Mouse (Mus musculus) limb, embryonic 15.5 days (tissue): ENCODE results near the gene Dcakd. TPM values are rescaled to one million over a fixed set of nuclear protein-coding genes. Genes with fewer than 3 reads are reported as not detected.

Source experiments
- ATAC-seq: fragments of 200-750 bp; cut with Nextera tagmentation; 2 replicates; pipeline ENCODE4 v1.8.0; 2017; ENCODE audit warnings: low read depth, moderate TSS enrichment; ENCODE audit not compliant: insufficient number of reproducible peaks, low FRiP score, low TSS enrichment
- H3K27ac ChIP-seq: fragments of 300-500 bp; sonication (generic); 2 replicates; pipeline ENCODE4 v1.5.1; 2015; ENCODE audit warnings: moderate library complexity, mild to moderate bottlenecking, inconsistent platforms
- H3K27me3 ChIP-seq: fragments of 300-500 bp; sonication (generic); 2 replicates; pipeline ENCODE4 v1.6.1; 2015; ENCODE audit warnings: inconsistent platforms
- H3K36me3 ChIP-seq: fragments of 300-500 bp; sonication (generic); 2 replicates; pipeline ENCODE4 v1.6.1; 2015; ENCODE audit warnings: inconsistent platforms
- H3K4me1 ChIP-seq: fragments of 300-500 bp; sonication (generic); 2 replicates; pipeline ENCODE4 v1.6.1; 2015; ENCODE audit warnings: inconsistent platforms
- H3K4me2 ChIP-seq: fragments of 300-500 bp; sonication (generic); 2 replicates; pipeline ENCODE4 v1.6.1; 2015; ENCODE audit warnings: mild to moderate bottlenecking, inconsistent platforms
- H3K4me3 ChIP-seq: fragments of 300-500 bp; sonication (generic); 2 replicates; pipeline ENCODE4 v1.5.1; 2015; ENCODE audit warnings: mild to moderate bottlenecking, inconsistent platforms
- H3K9ac ChIP-seq: fragments of 300-500 bp; sonication (generic); 2 replicates; pipeline ENCODE4 v1.6.1; 2015; ENCODE audit warnings: inconsistent platforms
- H3K9me3 ChIP-seq: fragments of 300-500 bp; sonication (generic); 2 replicates; pipeline ENCODE4 v1.6.1; 2016; ENCODE audit warnings: inconsistent platforms
- WGBS: fragments of 180-500 bp; shearing (Covaris S2); methylation state at CpG from one replicate; pipeline ENCODE4 v1.1.7; 2015; 5-methylcytosine and 5-hydroxymethylcytosine counted together
- polyA plus RNA-seq: library from polyadenylated mRNA; unstranded; fragments of >200 nt; fragmentation: Nextera tagmentation; extraction: Ambion mirVana; gene quantifications from 2 replicates; pipeline ENCODE4 v1.2.1, GENCODE M21; 2015

Gene Dcakd
- polyA plus RNA-seq, 1 experiment from 2014 or later: 129 TPM

DNA sequence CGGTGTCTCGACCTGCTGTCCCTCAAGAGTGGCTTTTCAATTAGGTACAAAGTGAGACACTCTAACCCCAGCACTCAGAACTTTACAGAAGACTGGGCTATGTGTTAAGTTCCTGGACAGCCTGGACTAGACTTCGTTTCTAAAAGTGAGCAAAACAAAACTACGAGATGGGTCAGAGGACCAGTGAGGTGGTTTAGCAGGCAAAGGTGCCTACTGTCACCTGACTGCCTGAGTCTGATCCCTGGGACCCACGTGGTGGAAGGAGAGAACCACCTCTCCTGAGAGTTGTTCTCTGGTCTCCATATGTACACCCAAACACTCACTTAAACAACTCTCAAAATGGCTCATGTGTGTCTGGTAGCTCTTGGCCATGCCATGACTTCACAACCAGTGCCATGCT lies 27.1 kb downstream of the Dcakd start:
- H3K36me3 ChIP-seq: peaks cover 45% of the 10 kb centered on the region

GRCm38 (mm10) chr11:103000111-103000510 lies 28.0 kb downstream of the Dcakd start:
- 72% methylated on average over 16 of the region's 16 CpGs for WGBS

More for the DNA sequence above, 27.1 kb downstream of the Dcakd start:
- no peak overlapping the region for H3K4me2 ChIP-seq
- ATAC-seq: no peak
- no peak overlapping the region for H3K9ac ChIP-seq
- no peak overlapping the region for H3K4me3 ChIP-seq
- H3K27me3 ChIP-seq: no peaks in the 10 kb centered on the region
- H3K4me1 ChIP-seq: peaks cover 27% of the 10 kb centered on the region
- H3K9me3 ChIP-seq: no peaks in the 10 kb centered on the region
- 73% methylated on average over 5 of the region's 5 CpGs for WGBS
- H3K27ac ChIP-seq: no peak overlapping the region

GRCm38 (mm10) chr11:102999317-102999970 lies 28.7 kb downstream of the Dcakd start:
- no peak overlapping the region for H3K4me3 ChIP-seq
- no peak for ATAC-seq
- H3K27ac ChIP-seq: peak overlapping the region; percentile 57; the same call in 1 of the 2 replicates
- H3K4me1 ChIP-seq: peaks cover 21% of the 10 kb centered on the region
- no peaks in the 10 kb centered on the region for H3K27me3 ChIP-seq
- 81% methylated on average over 14 of the region's 14 CpGs for WGBS
- H3K9ac ChIP-seq: no peak overlapping the region
- no peaks in the 10 kb centered on the region for H3K9me3 ChIP-seq
- no peak overlapping the region for H3K4me2 ChIP-seq
- H3K36me3 ChIP-seq: peaks cover 61% of the 10 kb centered on the region

More at GRCm38 (mm10) chr11:103000111-103000510, 28.0 kb downstream of the Dcakd start:
- Histone ChIP-seq H3K27me3 (no peaks in the 10 kb centered on the region), H3K4me1 (peaks cover 23% of the 10 kb centered on the region), H3K27ac (peak overlapping the region; percentile 18; the same call in 1 of the 2 replicates), H3K4me2 (no peak overlapping the region), H3K9ac (no peak overlapping the region), H3K4me3 (no peak overlapping the region), H3K36me3 (peaks cover 54% of the 10 kb centered on the region), H3K9me3 (no peaks in the 10 kb centered on the region)
- ATAC-seq: no peak

- H3K4me1 ChIP-seq: peaks cover 21% of the 10 kb centered on the region
- 78% methylated on average over 14 of the region's 14 CpGs for WGBS
- no peak for ATAC-seq
Observed at GRCm38 (mm10) chr11:102998577-102999316, 29.4 kb downstream of the Dcakd start.

DNA sequence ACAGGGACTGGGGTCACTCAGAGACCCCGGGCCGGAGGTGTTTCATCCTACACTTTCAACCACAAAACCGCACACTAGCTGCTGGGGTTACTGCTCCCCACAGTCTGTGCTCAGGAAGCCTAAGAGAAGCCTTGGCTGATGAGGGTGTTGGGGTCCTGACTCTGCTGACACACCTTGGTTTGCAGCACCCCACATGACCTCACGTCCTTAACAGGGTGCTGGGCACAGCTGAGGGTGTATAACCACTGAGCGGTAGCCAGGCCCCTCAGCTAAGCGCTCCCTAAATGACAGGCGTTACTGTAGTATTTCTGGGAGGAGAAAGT lies 29.9 kb downstream of the Dcakd start:
- WGBS: 92% methylated on average over 7 of the region's 7 CpGs
- Histone ChIP-seq H3K4me1 (peaks cover 17% of the 10 kb centered on the region), H3K9ac (no peak overlapping the region), H3K36me3 (peaks cover 69% of the 10 kb centered on the region), H3K4me3 (no peak overlapping the region), H3K9me3 (no peaks in the 10 kb centered on the region), H3K27ac (0 out of 2 replicates have a peak overlapping the region, but pooled peaks have one; percentile 57), H3K27me3 (no peaks in the 10 kb centered on the region), H3K4me2 (no peak overlapping the region)
- ATAC-seq: no peak

More at GRCm38 (mm10) chr11:102998577-102999316, 29.4 kb downstream of the Dcakd start:
- H3K4me3 ChIP-seq: no peak overlapping the region
- H3K27ac ChIP-seq: peak overlapping the region; percentile 57; the same call in 1 of the 2 replicates
- H3K9me3 ChIP-seq: no peaks in the 10 kb centered on the region
- no peak overlapping the region for H3K4me2 ChIP-seq
- peaks cover 66% of the 10 kb centered on the region for H3K36me3 ChIP-seq
- H3K27me3 ChIP-seq: no peaks in the 10 kb centered on the region
- no peak overlapping the region for H3K9ac ChIP-seq

DNA sequence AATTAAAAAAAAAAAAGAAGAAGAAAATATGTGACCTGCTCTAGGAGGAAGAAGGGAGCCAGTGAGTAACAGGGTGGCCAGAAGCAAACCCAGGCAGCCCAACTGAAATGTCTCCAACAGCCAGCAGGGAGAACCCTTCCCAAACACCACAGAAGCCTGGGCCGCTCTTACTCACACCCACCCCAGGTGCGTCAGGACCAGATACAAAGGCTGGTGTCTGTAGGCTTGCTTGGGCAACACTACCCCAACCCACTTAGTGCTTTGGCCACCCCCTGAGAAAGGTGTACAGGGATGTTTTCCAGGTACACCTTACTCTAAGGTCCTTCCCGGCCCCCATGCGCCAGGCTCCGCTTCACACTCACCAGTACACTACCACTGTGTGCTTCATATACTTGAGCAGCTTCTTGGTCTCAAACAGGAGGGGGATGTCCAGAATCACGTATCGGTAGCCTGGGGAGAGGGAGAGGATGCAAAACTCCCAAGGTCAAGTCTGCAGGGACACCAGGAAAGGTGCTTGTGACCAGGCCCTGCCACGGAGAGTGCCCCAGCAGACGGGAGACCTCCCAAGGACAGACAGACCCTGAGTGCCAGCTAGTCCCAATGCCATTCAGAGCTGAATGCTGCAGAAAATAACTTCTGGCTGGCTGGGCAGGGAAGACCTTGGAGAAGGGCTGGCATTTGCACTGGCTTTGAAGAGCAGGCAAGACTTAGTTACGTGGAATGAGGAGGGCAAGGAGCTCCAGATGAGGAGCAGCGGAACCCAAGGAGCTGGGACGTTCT lies 31.0 kb downstream of the Dcakd start:
- ATAC-seq: no peak

DNA sequence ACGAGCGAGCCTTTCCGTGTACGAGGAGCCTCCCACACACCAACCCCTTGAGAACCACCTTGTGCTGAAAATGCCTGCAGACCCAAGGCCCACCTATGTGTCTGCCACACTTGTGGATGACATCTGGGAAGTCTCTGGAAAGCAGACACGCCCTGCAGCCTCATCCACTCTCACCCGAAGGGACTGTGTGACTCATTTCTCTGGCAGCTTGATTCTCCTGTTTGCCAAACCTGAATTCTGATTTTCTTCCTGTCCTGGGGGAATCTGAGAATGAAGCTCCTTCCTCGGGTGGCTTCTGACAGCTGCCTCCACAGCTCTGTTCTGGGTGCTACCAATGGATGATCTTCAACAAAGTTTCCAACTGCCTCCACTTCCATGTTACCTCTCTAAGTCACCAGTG lies 31.7 kb downstream of the Dcakd start:
- H3K4me2 ChIP-seq: no peak overlapping the region
- H3K36me3 ChIP-seq: peaks cover 69% of the 10 kb centered on the region
- no peak overlapping the region; the same call in 1 of the 2 replicates for H3K27ac ChIP-seq
- WGBS: 74% methylated on average over 7 of the region's 7 CpGs
- H3K9me3 ChIP-seq: no peaks in the 10 kb centered on the region
- peaks cover 12% of the 10 kb centered on the region for H3K27me3 ChIP-seq
- no peak overlapping the region for H3K4me3 ChIP-seq
- ATAC-seq: no peak
- H3K9ac ChIP-seq: no peak overlapping the region
- H3K4me1 ChIP-seq: peaks cover 27% of the 10 kb centered on the region

More for the DNA sequence above, 31.0 kb downstream of the Dcakd start:
- Histone ChIP-seq H3K4me3 (no peak overlapping the region), H3K4me2 (no peak overlapping the region), H3K27me3 (peaks cover 4% of the 10 kb centered on the region), H3K9me3 (no peaks in the 10 kb centered on the region), H3K27ac (no peak overlapping the region), H3K36me3 (peaks cover 69% of the 10 kb centered on the region), H3K4me1 (peaks cover 19% of the 10 kb centered on the region), H3K9ac (no peak overlapping the region)
- WGBS: 93% methylated on average over 12 of the region's 12 CpGs

- no peak overlapping the region for H3K4me2 ChIP-seq
- H3K27me3 ChIP-seq: peaks cover 25% of the 10 kb centered on the region
- ATAC-seq: no peak
- H3K9ac ChIP-seq: no peak overlapping the region
- no peak overlapping the region for H3K4me3 ChIP-seq
- H3K9me3 ChIP-seq: no peaks in the 10 kb centered on the region
- peaks cover 63% of the 10 kb centered on the region for H3K36me3 ChIP-seq
- peaks cover 23% of the 10 kb centered on the region for H3K4me1 ChIP-seq
- H3K27ac ChIP-seq: no peak overlapping the region
- WGBS: 90% methylated on average over 18 of the region's 18 CpGs
Observed at GRCm38 (mm10) chr11:102994952-102995351, 33.2 kb downstream of the Dcakd start.

- H3K27me3 ChIP-seq: peaks cover 39% of the 10 kb centered on the region
- ATAC-seq: no peak
- 46% methylated on average over 17 of the region's 17 CpGs for WGBS
- H3K4me1 ChIP-seq: peaks cover 25% of the 10 kb centered on the region
- H3K9me3 ChIP-seq: no peaks in the 10 kb centered on the region
- no peak overlapping the region for H3K9ac ChIP-seq
- peaks cover 49% of the 10 kb centered on the region for H3K36me3 ChIP-seq
- H3K4me3 ChIP-seq: no peak overlapping the region
- H3K4me2 ChIP-seq: no peak overlapping the region
- no peak overlapping the region for H3K27ac ChIP-seq
Observed at GRCm38 (mm10) chr11:102993420-102994029, 34.6 kb downstream of the Dcakd start.

DNA sequence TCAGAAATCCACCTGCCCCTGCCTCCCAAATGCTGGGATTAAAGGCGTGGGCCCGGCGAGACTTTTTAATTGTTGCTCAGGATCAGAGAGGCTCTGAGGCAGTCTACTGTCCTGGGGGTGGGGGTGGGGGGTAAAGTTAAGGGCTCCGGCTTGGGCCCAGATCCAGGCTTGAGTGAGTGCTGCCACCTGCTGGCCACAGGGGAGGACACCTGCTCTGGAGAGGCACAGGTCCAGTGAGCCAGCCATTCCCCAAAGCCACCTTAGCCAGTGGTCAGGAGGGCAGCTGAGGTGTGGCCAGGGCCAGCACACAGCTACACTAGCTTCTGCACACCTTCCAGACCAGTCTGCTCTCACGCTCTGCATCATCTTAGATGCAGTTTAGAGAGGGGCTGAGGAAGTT lies 35.2 kb downstream of the Dcakd start:
- ATAC-seq: no peak
- Histone ChIP-seq H3K9me3 (no peaks in the 10 kb centered on the region), H3K4me1 (peaks cover 22% of the 10 kb centered on the region), H3K4me3 (no peak overlapping the region), H3K9ac (no peak overlapping the region), H3K27me3 (peaks cover 42% of the 10 kb centered on the region), H3K36me3 (peaks cover 43% of the 10 kb centered on the region), H3K4me2 (no peak overlapping the region), H3K27ac (no peak overlapping the region)
- WGBS: 9% methylated on average over 5 of the region's 5 CpGs

- no peak for ATAC-seq
- H3K9ac ChIP-seq: peak overlapping the region; percentile 8; the same call in 1 of the 2 replicates
- no peak overlapping the region for H3K27ac ChIP-seq
- peak overlapping the region; percentile 39 for H3K4me2 ChIP-seq
- no peaks in the 10 kb centered on the region for H3K9me3 ChIP-seq
- peak overlapping the region; percentile 7; the same call in 1 of the 2 replicates for H3K4me3 ChIP-seq
- WGBS: 3% methylated on average over 16 of the region's 16 CpGs
- H3K36me3 ChIP-seq: peaks cover 30% of the 10 kb centered on the region
- H3K27me3 ChIP-seq: peaks cover 42% of the 10 kb centered on the region
- H3K4me1 ChIP-seq: peaks cover 22% of the 10 kb centered on the region
Observed at GRCm38 (mm10) chr11:102991681-102992080, 36.5 kb downstream of the Dcakd start.
